Mouse (Mus musculus): ENCODE measurements around the gene Stab1. TPM values are rescaled to one million over a fixed set of nuclear protein-coding genes. Genes with fewer than 3 reads are reported as not detected.

Gene Stab1
- polyA plus RNA-seq, 1 experiment from 2014 or later = 27.6 TPM

DNA sequence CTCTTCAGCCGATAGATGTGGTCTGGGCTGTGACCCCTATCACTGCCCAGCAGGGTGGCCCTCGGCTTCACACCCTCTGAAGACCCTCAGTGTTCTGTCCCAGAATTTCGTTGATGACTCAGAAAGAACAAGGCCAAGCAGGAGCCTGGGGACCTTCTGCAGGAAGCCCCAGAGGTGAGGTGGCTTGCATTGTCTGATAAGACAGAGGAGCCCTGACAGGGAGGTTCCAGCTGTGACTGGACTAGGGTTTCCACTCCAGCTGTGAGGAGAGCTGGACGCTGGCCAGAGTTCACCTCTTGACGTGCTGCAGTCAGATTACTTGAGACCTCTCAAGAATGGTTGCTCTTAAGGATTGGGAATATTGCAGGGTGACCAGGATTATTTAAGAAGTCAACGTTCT lies 36.4 kb downstream of the Stab1 start:
- 10% methylated on average over 6 of the region's 6 CpGs for WGBS
- Histone ChIP-seq H3K27ac (no peak overlapping the region; the same call in 1 of the 2 replicates), H3K9ac (peak overlapping the region; percentile 78), H3K4me3 (replicated peaks; ENCODE audit: low read length) (peak overlapping the region; percentile 85), H3K9me3 (ENCODE audit: control insufficient read depth, low read length) (no peaks in the 10 kb centered on the region), H3K4me2 (replicated peaks) (peak overlapping the region; percentile 62), H3K27me3 (ENCODE audit: control insufficient read depth, insufficient read depth, low read length) (no peaks in the 10 kb centered on the region), H3K36me3 (replicated peaks; ENCODE audit: control insufficient read depth, insufficient read depth) (peaks cover 24% of the 10 kb centered on the region), H3K4me1 (replicated peaks; ENCODE audit: control insufficient read depth, insufficient read depth, low read length) (peaks cover 36% of the 10 kb centered on the region)
- DNase-seq (ENCODE audit: low spot score) (no peak), ATAC-seq (ENCODE audit: low FRiP score) (no peak)

- H3K4me3 ChIP-seq (replicated peaks; ENCODE audit: low read length) = peak overlapping the region; percentile 85
- H3K4me1 ChIP-seq (replicated peaks; ENCODE audit: control insufficient read depth, insufficient read depth, low read length) = peaks cover 37% of the 10 kb centered on the region
- under 1% methylated on average over 43 of the region's 43 CpGs for WGBS
- H3K9ac ChIP-seq = peak overlapping the region; percentile 78
- H3K27me3 ChIP-seq (ENCODE audit: control insufficient read depth, insufficient read depth, low read length) = no peaks in the 10 kb centered on the region
- no peaks in the 10 kb centered on the region for H3K9me3 ChIP-seq (ENCODE audit: control insufficient read depth, low read length)
- H3K4me2 ChIP-seq (replicated peaks) = peak overlapping the region; percentile 62
- peaks cover 17% of the 10 kb centered on the region for H3K36me3 ChIP-seq (replicated peaks; ENCODE audit: control insufficient read depth, insufficient read depth)
- DNase-seq (ENCODE audit: low spot score) (peak; percentile 50), ATAC-seq (ENCODE audit: low FRiP score) (0 out of 2 replicates have a peak, but pooled peaks have one; percentile 3)
- H3K27ac ChIP-seq = peak overlapping the region; percentile 90
Measured at GRCm38 (mm10) chr14:31131272-31131821, 37.1 kb downstream of the Stab1 start.

- H3K27ac ChIP-seq = peak within 1 kb of the TSS; percentile 90
- DNase-seq (ENCODE audit: low spot score) = peak; percentile 84
- H3K9ac ChIP-seq = peak within 1 kb of the TSS; percentile 78
- H3K4me3 ChIP-seq (replicated peaks; ENCODE audit: low read length) = peak within 1 kb of the TSS; percentile 85
- no peaks in the 10 kb centered on the region for H3K9me3 ChIP-seq (ENCODE audit: control insufficient read depth, low read length)
- H3K4me2 ChIP-seq (replicated peaks) = peak within 1 kb of the TSS; percentile 62
- peaks cover 12% of the 10 kb centered on the region for H3K36me3 ChIP-seq (replicated peaks; ENCODE audit: control insufficient read depth, insufficient read depth)
- H3K4me1 ChIP-seq (replicated peaks; ENCODE audit: control insufficient read depth, insufficient read depth, low read length) = peaks cover 37% of the 10 kb centered on the region
- peak; percentile 84 for ATAC-seq (ENCODE audit: low FRiP score)
- 5% methylated on average over 44 of the region's 63 CpGs for WGBS
- H3K27me3 ChIP-seq (ENCODE audit: control insufficient read depth, insufficient read depth, low read length) = no peaks in the 10 kb centered on the region
Measured at GRCm38 (mm10) chr14:31130236-31131220, 37.9 kb downstream of the Stab1 start, which contains the start of gene Nt5dc2. TSS of gene Nt5dc2 (plus strand) at chr14:31131053.

GRCm38 (mm10) chr14:31129326-31130235 lies 38.9 kb downstream of the Stab1 start:
- Histone ChIP-seq H3K27me3 (ENCODE audit: control insufficient read depth, insufficient read depth, low read length) (no peaks in the 10 kb centered on the region), H3K4me3 (replicated peaks; ENCODE audit: low read length) (peak overlapping the region; percentile 85), H3K27ac (peak overlapping the region; percentile 90), H3K9ac (peak overlapping the region; percentile 48), H3K4me1 (replicated peaks; ENCODE audit: control insufficient read depth, insufficient read depth, low read length) (peaks cover 36% of the 10 kb centered on the region), H3K4me2 (replicated peaks) (peak overlapping the region; percentile 62), H3K9me3 (ENCODE audit: control insufficient read depth, low read length) (no peaks in the 10 kb centered on the region), H3K36me3 (replicated peaks; ENCODE audit: control insufficient read depth, insufficient read depth) (0 out of 2 replicates have a peak, but pooled peaks cover 5% of the 10 kb centered on the region)
- 71% methylated on average over 15 of the region's 15 CpGs for WGBS
- DNase-seq (ENCODE audit: low spot score) (no peak), ATAC-seq (ENCODE audit: low FRiP score) (no peak)

GRCm38 (mm10) chr14:31128826-31129219 lies 39.6 kb downstream of the Stab1 start, which contains the start of gene Smim4:
TSS of gene Smim4 (minus strand) at chr14:31128956.
- under 1% methylated on average over 33 of the region's 33 CpGs for WGBS
- H3K4me2 ChIP-seq (replicated peaks) = peak within 1 kb of the TSS; percentile 80

DNA sequence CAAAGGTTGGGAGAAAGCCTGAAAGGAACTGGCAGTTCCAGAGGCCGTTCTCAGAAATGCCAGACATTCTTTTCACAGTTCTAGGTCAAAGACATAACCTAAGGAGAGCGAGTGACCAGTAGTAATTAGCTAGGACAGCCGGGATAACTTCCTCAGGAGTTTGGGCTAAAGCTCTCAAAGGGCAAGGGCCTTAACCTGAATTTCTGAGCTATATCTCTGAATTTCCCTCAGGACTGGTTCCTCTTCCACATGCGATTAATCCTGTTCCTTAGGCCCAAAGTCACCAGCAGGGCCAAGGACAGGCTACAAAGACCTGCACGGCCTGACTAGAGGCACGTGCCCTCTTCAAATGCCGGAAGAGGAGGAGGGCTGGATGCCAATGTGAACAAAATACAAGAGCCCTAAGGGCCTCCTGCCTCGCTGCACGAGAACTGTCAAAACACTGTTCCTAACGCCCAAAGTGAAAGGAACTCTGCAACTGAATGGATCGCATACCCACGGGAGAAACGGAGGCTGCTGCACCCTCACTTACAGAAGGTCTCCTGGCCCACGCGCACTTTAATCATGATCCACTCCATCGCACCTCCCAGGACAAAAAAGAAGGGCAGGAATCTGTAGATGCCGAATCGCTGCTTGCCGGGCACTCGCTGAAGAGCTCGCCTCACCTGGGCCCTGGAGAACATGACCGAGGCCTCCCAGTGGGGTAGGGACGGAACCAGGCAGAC lies 40.2 kb downstream of the Stab1 start:
- 2% methylated on average over 23 of the region's 23 CpGs for WGBS
- H3K4me2 ChIP-seq (replicated peaks) = peak overlapping the region; percentile 80
- peak overlapping the region; percentile 68 for H3K9ac ChIP-seq
- H3K27ac ChIP-seq = peak overlapping the region; percentile 48
- no peaks in the 10 kb centered on the region for H3K9me3 ChIP-seq (ENCODE audit: control insufficient read depth, low read length)
- H3K4me1 ChIP-seq (replicated peaks; ENCODE audit: control insufficient read depth, insufficient read depth, low read length) = peaks cover 29% of the 10 kb centered on the region
- H3K4me3 ChIP-seq (replicated peaks; ENCODE audit: low read length) = peak overlapping the region; percentile 46
- H3K27me3 ChIP-seq (ENCODE audit: control insufficient read depth, insufficient read depth, low read length) = no peaks in the 10 kb centered on the region
- ATAC-seq (ENCODE audit: low FRiP score) (no peak), DNase-seq (ENCODE audit: low spot score) (peak; percentile 52)
- H3K36me3 ChIP-seq (replicated peaks; ENCODE audit: control insufficient read depth, insufficient read depth) = peaks cover 16% of the 10 kb centered on the region

More at GRCm38 (mm10) chr14:31128826-31129219, 39.6 kb downstream of the Stab1 start, which contains the start of gene Smim4:
- Histone ChIP-seq H3K9me3 (ENCODE audit: control insufficient read depth, low read length) (no peaks in the 10 kb centered on the region), H3K4me3 (replicated peaks; ENCODE audit: low read length) (peak within 1 kb of the TSS; percentile 46), H3K4me1 (replicated peaks; ENCODE audit: control insufficient read depth, insufficient read depth, low read length) (peaks cover 33% of the 10 kb centered on the region), H3K27ac (peak within 1 kb of the TSS; percentile 90), H3K27me3 (ENCODE audit: control insufficient read depth, insufficient read depth, low read length) (no peaks in the 10 kb centered on the region), H3K36me3 (replicated peaks; ENCODE audit: control insufficient read depth, insufficient read depth) (peaks cover 10% of the 10 kb centered on the region; the same call in 1 of the 2 replicates), H3K9ac (peak within 1 kb of the TSS; percentile 68)
- ATAC-seq (ENCODE audit: low FRiP score) (peak; percentile 95), DNase-seq (ENCODE audit: low spot score) (peak; percentile 98)

DNA sequence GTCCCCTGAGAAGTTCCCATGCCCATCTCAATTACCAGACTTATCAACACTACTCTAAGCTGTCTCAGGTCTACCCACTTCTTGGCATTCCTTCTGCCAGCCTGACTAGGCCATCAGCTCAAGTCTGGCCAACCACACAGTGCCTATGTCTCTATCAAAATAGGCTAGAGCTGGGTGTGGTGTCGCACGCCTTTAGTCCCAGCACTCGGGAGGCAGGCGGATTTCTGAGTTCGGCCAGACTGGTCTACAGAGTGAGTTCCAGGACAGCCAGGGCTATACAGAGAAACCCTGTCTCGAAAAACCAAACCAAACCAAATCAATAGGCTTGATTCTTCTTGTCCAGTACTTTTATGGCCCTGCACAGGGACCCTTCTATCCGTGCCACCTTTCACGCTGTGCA lies 41.6 kb downstream of the Stab1 start:
- no peak overlapping the region for H3K27ac ChIP-seq
- no peaks in the 10 kb centered on the region for H3K27me3 ChIP-seq (ENCODE audit: control insufficient read depth, insufficient read depth, low read length)
- H3K4me1 ChIP-seq (replicated peaks; ENCODE audit: control insufficient read depth, insufficient read depth, low read length) = peaks cover 14% of the 10 kb centered on the region
- no peak for DNase-seq (ENCODE audit: low spot score)
- WGBS = 94% methylated on average over 8 of the region's 8 CpGs
- H3K4me3 ChIP-seq (replicated peaks; ENCODE audit: low read length) = no peak overlapping the region
- no peak overlapping the region for H3K9ac ChIP-seq
- peaks cover 29% of the 10 kb centered on the region for H3K36me3 ChIP-seq (replicated peaks; ENCODE audit: control insufficient read depth, insufficient read depth)
- no peak for ATAC-seq (ENCODE audit: low FRiP score)
- peak overlapping the region; percentile 25; the same call in 1 of the 2 replicates for H3K4me2 ChIP-seq (replicated peaks)
- H3K9me3 ChIP-seq (ENCODE audit: control insufficient read depth, low read length) = no peaks in the 10 kb centered on the region
